Mouse (Mus musculus): ENCODE results near the gene BC028528. TPM values are rescaled to one million over a fixed set of nuclear protein-coding genes. Genes with fewer than 3 reads are reported as not detected.
"Not testable (repeated sequence)": the region's sequence is repeated elsewhere in the genome, so short reads cannot be mapped to it uniquely, and the experiment has no call there.

Gene BC028528
- total RNA-seq, 2 experiments from 2014 or later, result 21.3 to 21.5 TPM

DNA sequence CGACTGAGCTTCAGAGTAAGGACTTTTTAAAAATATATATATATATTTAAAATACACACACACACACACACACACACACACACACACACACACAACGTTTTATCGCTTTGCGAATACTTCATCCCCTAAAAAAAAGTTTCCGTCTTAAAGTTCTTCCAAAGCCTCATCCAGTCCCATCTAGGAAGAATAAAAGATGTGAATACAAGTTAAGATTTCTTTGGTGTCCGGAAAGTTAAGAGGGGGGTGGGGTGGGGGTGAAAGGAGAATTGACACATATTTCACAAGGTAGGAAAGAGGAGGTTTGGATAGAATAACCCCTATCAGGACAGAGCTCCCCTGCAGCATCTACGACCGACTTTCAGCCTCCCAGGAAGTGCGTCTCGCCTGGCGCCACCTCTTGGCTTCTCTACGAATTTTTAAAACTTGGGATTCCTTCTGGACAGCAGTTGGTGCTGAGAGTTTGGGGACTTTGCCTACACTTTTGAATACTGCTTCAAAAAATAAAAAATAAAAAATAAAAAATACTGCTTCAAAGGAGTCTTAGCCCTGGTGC lies 14.2 kb upstream of the BC028528 start:
- DNase-seq (ENCODE audit: low spot score in 2 of 2), result no peak

DNA sequence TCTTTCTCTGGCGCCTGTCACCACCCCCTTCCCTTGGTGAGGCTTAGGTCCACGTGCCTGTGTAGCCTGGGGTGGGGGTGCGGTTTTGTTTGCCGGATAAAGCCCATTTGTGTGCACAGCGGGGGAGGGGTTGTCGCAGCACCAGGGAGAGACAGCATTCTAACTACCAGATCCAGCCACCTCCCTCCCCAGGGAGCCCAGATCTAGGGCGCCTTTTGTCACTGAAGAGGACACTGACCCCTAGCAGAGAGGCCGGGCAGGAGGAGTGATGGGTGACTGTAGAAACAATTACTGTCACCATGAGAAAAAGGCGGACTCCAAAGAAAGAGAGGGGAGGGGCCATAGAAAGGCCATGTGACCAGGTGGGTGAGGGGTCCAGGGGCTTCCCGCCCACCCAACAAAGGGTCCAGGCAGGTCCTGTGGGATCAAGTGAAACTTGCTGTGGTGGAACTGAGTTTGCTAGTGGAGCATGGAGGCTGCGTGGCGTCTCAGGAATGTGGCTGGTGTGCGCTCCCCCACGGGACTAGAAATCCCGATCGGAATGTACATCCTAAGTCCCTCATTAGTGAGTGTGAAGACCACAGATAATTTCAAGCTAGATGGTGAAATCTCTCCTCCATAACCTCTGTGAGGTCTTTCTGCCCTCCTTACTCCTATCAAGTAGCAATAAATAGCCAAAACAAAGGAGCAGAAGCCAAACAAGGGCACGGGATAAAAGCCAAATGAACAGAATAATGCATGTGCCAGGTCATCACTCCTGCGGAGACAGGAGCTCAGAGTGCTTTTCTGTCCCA lies 13.5 kb upstream of the BC028528 start:
- no peak for DNase-seq (ENCODE audit: low spot score in 2 of 2)

DNA sequence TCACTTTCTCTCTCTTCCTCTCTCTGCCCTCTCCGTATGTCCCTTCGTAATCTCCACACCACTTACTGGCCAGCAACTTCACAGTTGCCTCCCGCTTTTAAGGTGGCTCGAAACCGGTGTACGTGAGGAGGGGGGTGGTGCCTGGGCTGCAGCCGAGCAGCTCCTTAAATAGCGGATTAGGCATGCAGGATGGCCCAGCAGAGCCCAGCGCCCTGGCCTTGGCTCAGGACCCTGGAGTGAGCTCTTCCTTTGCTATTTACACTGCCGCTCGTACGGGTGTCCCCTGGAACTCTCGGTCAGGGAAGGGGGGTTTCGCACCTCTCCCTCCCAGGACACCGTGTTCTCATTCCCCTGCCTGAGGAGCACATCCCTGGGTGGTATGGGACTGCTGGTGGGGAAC lies 12.8 kb upstream of the BC028528 start, which contains the start of gene Car14:
TSS of gene Car14 (minus strand) at position 124 of the 400 bp plus-strand sequence.
- DNase-seq (ENCODE audit: low spot score in 2 of 2), result no peak

DNA sequence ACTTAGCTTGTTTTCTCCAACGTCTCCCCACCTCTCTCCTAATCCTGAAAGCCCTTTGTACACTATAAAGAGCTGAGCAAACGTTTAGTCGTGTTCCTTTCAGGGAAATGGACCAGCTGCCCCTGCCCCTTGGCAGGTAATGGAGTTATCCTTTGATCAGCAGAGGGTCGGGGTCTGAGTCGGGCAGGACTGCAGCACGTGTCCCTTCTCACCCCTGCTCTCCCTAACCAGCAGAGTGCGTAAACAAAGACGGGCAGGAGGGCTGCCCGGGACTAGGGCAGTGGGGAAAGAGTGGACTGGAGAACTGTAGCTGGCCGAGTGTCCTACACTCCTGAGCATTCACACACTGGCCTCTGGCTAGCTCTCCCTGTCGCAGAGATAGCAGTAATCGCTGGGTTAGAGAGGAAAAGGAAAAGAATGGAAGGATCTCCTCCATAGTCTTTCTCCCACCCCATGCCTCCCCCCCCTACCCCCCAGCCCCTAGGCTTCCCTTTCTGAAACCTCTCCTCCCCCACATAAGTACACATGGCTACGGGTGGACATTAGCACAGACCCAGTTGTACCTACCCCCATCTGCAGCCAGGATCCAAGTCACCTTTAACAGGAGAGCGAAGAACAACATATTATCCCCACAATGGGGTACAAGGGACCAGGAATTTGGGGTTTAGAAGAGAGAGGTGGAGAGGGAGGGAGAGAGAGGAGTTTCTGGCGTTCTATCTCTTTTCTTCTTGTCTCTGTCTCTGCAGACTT lies 12.1 kb upstream of the BC028528 start:
- no peak for DNase-seq (ENCODE audit: low spot score in 2 of 2)

DNA sequence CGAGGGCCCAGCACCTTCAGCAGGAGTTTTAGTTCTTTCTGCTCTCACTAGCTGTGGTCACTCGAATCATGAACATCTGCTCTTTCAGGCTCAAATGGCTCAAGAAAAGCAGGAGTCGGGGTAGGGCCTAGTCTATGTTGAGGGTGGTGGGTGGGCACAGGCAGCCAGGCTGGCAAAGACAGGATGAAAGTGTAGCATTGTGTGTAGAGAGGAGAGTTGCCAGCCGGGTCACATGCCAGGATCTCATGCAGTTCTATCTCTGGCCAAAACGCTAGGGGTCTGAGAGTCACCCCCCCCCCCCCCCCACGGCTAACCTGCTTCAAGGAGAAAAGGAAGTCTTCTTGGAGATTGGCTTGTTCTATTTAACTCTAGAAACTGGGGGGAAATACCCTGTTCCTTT lies 10.8 kb upstream of the BC028528 start:
- DNase-seq (ENCODE audit: low spot score in 2 of 2), result no peak

DNA sequence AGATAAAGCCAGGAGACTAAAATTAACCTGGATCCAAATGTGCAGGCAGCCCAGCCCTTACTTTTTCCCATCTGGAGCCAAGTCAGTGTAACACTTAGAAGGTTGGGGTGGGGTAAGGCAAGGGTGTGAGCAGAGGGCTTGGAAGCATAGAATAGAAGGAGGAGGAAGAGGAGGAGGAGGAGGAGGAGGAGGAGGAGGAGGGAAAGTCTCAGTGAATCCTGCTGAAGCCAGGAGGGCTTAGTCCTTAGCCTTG lies 10.5 kb upstream of the BC028528 start:
- DNase-seq (ENCODE audit: low spot score in 2 of 2), result no peak

DNA sequence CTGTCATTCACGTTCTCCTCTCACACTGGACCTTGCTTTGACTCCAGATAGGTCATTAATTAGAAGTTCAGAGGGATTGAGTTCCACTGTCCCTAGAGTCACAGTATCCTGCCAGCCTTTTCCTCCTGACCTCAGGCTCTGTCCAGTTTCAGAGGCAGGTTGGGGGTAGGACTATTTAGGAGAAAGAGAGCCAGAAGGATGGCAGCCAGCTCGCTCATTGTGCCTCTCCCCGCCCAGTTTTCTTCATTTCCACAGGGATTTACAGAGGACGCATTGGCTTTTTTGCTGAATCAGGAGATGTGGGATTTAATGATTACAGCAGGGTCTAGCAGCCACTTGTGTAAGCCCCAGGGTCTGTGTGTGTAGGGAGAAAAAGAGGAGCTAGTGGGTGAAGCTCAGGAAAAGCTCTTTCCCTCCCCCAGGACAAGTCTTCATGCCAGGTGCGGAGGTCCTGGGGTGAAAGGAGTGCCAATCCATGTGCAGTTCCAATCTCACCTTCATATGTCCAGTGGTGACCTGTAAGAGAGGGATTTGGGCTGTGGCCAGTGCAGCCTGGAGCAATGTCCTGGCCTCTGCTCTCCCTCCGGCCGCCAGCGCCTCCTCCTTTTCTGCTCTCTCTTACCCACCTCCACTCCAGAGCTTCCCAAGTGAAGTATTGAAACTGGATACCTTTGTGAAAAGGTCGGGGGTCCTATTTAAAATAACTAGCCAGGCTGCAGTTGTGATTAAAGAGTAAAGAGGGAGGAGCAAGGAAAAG lies 10.0 kb upstream of the BC028528 start:
- no peak for DNase-seq (ENCODE audit: low spot score in 2 of 2)

DNA sequence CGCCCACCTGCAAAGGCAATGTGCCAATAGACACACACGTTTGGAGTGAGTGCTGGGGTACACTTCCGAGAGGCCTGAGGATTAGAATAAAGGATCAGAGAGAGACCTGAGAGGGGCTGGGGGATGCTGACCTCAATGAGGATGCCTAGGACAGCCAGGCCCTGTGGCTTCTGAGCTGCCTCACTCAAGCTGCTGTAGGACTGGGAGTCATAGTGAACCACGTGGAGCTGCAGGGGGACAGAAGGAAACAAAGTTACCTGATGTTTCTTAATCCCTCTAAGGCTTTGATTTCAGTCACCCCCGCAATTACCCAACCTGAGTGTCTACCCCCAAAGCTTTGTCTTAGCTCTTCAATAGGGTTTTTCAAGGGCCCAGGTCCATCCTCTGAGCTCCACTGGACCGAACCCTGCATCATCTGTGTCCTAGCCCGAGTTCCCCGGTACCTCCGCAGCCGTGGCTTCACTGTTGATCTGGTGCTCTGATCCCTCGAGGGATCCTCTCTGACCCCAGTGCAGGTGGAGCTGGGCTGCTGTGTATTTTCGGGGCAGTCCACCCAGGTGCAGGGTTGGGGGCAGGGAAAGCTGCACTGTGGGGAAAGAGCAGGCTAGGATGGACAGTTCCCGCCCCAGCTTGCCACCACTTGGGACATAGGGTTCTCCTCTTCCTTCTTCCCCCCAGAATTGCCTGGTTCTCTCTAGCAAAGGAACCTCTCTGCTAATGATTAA lies 8.2 kb upstream of the BC028528 start:
- no peak for DNase-seq (ENCODE audit: low spot score in 2 of 2)

DNA sequence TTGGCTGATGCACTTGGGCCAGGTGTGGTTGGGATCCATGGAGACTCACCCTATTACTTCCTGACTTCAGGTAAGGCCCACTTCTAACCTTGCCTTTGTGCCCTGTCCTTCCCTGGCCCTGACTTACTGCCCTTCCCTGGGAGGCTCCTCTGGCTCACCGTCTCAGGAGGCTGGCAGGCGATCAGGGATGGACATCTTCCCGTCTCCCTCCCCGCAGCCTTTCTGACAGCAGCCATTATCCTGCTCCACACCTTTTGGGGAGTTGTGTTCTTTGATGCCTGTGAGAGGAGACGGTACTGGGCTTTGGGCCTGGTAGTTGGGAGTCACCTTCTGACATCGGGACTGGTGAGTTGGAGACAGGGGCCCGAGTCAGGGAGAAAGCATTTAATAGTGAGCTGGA lies 3.7 kb upstream of the BC028528 start:
- not testable (repeated sequence) for DNase-seq (ENCODE audit: low spot score in 2 of 2)

DNA sequence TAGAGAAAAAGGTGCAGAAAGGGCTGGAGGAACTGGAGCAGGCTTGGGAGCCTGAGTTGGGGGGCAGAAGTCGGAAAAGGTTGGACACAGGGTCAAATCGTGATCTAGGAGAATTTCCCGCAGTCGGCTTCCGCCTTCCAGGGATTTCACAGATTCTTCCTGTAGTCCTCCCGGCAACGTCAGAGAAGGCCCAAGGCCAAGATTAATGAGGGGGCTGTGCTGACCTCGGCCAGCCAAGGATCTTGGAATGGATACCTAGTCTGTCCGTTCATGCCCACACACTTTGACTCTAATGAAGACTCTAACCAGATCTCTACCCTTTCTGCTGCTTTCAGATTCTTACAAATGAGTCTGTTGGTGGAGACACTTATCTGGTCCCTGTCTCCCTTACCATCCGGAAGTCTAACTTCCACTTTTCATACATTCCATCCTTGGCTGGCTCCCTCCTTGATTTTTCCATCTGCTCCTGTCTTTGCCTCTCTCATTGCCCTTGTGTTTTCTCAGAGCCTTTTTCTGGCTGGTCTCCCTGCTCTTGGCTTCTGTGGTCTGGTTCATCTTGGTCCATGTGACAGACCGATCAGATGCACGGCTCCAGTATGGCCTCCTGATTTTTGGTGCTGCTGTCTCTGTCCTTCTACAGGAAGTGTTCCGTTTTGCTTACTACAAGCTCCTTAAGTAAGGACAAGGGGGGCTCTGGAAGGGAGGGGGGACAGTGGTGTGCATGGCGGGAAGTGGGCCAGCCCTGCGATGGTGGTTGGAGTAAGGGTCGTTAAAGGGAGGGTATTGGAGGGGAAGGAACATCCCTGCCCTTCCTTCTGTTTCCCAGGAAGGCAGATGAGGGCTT lies 2.7 kb upstream of the BC028528 start:
- DNase-seq (ENCODE audit: low spot score in 2 of 2), result peak in 1 of 2 experiments; percentile 44

DNA sequence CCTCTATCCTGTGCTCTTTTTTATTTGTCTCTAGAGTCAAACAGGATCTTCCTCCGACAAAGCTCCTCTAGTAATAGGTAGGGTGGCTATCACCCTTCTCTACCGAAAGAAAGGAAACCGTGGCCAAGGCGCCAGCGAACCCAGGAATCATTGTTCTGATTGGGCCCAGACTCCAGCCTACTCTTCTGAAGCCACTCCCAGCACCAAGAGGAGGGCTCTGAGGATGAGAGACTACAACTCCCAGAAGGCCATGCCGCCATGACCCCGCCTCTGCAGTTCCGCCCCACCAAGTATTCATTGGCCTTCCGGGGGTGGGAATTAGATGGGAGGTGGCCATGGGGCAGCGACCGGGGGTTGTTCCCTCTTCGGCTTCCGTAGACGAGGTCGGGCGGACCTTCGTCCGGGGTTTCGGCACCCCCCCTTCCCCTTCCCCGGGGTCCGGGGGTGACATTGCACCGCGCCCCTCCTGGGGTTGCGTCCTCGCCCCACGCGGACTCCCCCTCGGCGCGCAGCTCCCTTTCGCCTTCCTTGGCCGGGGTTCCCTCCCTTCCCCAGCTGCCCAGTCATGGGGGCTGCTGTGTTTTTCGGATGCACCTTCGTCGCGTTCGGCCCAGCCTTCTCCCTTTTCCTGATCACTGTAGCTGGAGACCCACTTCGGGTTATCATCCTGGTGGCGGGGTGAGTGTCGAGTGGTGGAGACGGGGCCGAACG lies 2.0 kb upstream of the BC028528 start, which contains the start of gene Aph1a:
TSS of gene Aph1a (plus strand) at position 364 of the 711 bp plus-strand sequence.
- peak; percentile 69 to 90 for DNase-seq (ENCODE audit: low spot score in 2 of 2)

DNA sequence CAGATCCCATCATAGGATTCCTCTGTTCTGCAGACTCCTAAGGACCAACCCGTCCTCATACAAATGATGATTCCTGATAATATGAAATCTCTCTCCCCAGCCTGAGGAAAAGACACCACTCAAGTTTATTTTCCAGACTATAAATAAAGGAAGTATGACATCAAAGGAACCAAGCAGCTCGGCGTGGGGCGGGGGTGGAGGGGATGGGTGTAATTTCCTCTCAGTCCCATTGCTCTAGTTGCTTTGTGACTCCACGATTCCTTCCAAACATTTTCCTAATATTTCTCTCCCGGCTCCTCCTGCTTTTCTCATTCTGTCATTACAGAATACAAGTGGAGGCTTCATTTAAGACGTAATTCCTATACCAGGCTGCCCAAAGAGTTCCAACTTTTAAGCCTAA lies 1.3 kb upstream of the BC028528 start:
- DNase-seq (ENCODE audit: low spot score in 2 of 2), result no peak

DNA sequence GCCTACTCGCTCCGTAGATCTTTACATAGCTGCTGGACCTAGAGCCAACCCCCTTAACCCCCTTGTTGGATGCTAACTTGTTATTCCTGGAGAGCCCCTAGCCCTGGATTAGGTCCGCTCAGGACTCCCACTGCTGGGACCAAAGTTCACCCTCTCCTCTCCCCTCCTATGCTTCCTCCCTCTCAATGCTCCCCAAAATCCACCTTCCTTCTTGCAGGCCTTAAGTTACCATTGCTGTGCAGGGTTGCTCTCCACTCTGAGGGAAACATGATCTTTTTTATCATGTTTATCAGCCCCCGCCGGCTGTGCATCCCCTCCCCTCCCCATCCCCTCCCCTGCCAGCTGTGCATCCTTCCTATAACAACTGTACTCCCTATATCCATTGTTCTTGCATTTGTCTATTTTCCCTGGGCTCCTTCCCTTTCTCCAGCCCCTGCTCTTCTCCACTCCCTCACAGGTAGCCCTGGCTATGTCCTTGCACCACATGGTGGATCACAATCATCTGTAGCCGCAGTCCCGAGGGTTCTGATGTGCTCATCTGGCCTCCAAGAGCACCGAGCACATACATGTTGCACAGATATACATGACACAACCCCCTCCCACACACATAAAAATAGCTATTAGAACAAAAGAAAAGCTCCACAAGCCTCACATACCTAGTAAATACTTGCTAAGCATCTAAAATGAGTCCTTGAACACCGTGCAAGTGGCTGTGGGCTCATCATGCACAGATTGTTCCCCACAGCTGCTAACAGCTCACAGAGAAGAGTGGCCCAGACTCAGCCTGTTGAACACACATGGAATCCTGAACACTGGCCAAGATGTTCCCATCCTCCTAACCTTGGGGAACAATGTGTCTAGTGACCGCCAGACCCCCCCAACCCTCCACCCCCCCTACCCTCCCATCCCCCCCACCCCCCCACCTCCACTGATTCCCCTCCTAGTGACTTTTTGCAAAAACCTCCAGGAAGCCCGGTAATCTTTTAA lies 554 bp upstream of the BC028528 start:
- no peak for DNase-seq (ENCODE audit: low spot score in 2 of 2)

DNA sequence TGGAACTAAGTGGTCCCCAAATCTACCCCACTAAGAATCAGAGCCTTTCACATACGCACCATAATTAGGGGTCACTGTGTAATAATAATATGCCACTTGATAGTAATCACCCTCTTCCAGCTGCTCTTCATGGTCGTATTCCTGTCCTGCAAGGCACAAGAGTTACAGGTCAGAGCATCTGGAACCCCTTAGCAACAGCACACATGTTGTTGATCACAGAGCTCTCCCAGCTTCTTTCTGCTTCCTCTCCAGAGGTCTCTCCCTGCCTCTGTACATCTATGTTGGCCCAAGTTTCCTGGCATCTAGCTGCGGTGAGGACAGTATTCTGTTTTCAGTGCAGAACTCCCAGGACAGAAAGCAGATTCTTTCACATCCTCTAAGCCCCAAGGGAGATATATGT lies 2.1 kb downstream of the BC028528 start:
- DNase-seq (ENCODE audit: low spot score in 2 of 2), result no peak

DNA sequence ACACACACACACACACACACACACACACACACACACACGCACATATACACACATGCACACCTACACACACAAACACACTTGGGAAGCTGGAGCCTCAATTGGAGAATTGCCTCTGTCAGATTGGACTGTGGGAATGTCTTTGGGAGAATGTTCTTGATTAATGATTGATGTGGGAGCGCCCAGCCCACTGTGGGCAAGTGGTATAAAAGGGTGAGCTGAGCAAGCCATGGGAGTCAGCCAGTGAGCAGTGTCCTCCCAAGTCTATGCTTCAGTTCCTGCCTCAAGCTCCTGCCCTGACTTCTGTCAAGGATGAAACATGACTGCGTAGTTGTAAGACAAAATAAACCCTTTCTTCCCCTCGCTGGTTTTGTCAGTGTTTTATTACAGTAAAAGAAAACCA lies 4.2 kb downstream of the BC028528 start:
- no peak for DNase-seq (ENCODE audit: low spot score in 2 of 2)

DNA sequence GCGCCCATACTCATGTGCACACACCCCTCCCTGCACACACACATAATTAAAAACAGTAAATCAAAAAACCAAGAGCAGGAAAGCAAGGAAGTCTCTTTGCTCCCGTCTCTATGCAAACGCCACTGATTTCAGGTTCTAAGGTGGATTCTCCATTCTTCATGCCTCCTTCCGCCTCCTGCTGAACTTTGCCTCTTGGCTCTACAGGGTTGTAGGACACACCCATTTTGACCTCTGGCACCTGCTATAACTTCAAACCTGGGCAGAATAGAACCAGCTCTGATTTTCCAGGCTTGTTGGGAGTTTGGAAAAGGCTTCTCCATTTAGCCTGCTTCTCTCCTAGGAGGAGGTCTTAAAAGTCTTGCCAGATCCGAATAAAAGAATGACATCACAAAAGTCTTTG lies 7.4 kb downstream of the BC028528 start:
- DNase-seq (ENCODE audit: low spot score in 2 of 2), result no peak

DNA sequence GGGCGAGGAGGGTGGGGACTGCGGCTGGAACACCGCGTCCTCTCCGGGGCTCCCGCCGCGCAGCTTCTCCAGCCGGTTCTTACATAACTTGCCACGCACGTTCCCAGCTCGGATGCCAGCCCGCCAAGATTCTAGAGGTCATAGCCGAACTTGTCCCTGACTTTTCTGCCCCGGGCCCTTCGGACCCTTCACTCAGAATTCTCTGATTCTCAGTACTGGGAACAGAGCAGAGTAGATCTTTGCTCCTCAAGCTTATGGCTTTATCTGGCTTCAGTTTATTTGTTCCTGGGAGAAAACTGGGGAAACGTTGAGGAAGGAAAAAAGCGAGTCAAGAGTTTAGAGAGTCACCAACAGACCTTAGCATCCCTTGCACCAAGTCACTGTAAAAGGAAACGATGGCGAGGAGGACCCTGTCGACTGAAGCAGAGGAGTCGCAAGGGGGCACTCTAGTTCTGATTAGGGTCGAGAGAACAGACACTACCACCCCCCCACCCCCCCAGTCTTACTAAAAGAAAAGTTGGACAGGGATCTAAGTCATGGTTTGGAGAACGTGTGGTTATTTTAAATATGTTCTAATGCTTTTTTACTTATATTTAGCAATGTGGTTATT lies 8.9 kb downstream of the BC028528 start:
- no peak for DNase-seq (ENCODE audit: low spot score in 2 of 2)
